Mouse (Mus musculus): Measurements from ENCODE around the gene Tnfsf11.

Tnfsf11 gene

DNA sequence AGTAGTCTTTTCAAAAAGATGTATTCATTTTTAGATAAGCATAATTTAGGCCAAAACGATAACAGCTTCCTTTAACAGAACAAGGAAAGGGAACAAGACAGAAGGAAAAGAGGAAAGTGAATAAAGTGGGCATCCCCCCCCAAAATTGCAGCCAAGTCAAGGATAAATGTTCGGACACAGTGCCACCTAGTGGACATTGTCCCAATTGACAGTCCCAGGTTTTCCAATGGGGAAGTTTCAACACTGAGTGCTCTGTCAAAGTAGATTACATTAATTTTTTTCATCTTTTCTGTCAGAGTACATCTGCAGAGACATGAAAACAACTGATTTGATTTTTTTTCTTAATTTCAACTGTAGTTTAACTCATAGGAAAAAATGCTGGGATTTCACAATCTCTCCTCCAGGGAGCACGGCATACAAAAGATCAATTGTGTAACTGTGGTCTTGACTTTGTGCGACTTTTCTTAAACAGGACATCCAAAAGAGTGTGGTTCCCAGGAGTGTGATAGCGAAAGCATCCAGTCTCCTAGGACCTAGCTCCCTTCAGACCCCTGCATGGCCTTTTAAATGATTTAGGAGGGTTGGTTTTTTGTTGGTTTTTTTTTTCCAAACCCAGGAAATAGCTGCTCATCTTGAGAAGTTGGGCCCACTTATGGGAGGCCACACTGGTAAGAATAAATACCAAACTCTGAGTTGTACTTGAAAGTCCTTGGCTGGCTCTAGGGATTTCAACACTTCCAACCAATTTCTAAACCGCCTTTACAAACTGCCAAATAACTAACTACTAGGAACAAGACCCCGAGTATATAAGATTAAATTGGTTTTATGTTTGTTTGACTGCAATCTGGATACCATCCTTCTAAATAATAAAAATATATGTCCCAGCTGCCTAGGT is 19.7 kb downstream of the Tnfsf11 start:
- peak in 1 of 2 experiments; percentile 56 for DNase-seq (ENCODE audit: low spot score in 2 of 2)

DNA sequence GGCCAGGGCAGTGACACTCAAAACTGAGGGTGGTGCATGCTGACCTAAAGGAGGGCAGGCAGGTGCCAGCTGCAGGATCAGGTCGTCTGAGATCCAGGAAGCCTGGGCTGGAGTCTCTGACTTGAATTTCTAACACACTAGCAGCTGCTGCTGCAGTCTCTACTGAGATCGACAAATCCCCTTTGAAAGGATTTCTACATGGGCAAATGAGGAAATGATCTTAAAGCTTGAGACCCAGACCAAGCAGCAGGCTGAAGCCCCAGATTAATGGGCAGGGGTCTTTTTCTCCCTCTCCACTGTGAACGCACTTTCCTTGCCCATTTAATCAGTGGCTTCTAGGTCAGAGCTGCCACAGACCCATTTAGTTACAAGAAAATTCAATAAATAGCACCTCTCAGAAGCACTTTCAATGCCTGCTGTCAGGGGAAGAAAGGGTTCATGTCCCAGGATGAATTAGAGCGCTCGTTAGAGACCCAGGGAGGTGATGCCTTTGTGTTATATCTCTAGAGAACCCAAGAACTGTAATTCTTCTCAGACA is 21.8 kb downstream of the Tnfsf11 start:
- no peak for DNase-seq (ENCODE audit: low spot score in 2 of 2)

DNA sequence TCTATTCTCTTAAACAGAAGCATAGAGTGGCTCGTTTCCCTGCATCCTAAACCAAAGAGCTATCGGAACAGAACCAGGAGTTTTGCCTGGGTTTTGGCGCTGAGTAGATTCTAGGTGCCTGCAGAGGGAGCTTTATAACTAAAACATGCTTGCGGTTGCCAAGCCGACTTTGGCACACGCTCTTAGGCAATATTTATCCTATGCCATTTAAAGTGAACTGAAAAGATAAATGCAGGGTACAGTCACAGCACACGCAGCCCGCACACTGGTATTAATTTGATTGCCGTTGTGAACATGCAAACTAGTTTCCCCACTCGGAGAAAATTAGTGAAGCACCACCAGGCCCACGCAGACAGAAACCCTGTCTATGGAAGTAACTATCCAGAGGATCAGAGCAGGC is 25.4 kb downstream of the Tnfsf11 start:
- DNase-seq (ENCODE audit: low spot score in 2 of 2): peak in 1 of 2 experiments; percentile 23

DNA sequence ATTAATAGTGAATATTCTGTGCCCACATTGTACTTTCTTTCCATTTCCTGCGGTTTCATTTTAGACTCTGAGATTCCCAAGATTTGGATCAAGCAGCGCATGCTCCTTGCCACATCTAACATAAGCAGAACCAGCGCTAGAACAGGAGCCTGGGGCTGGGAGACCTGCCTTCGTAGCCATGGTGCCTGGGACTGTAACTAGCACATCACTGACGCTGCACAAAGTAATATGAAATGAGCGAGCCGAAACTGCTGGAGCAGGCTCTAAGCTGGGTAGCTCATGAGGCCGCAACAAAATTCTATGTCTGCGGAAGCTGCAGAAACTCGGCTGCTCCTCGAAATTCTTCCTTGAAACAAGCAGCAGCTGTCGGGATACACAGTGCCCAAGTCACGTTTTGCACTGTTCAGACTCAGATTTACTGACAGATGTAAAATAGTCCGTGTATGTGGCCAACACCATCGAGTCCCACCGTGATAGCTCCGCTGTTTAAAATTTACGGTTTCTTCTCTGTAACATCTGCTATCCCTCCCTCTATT is 31.4 kb downstream of the Tnfsf11 start:
- DNase-seq (ENCODE audit: low spot score in 2 of 2): peak in 1 of 2 experiments; percentile 35

DNA sequence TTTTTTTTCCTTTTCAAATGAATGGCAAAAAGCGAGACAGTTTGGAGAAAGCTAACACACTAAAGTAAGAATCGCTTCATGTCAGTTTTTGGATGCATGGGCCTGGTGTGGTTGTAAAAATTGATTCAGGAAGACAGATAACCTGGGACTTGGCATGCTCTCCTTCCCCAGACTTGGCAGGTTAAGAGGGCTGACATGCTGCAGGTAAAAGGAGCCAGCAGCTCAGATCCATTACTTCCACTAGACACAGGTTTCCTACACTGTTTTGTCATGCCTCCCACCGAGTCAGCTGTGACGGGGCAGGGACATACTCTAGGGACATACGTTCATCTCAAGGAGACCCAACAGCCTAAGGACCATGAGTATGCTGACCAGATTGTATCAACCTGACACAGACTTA is 33.0 kb downstream of the Tnfsf11 start:
- no peak for DNase-seq (ENCODE audit: low spot score in 2 of 2)

DNA sequence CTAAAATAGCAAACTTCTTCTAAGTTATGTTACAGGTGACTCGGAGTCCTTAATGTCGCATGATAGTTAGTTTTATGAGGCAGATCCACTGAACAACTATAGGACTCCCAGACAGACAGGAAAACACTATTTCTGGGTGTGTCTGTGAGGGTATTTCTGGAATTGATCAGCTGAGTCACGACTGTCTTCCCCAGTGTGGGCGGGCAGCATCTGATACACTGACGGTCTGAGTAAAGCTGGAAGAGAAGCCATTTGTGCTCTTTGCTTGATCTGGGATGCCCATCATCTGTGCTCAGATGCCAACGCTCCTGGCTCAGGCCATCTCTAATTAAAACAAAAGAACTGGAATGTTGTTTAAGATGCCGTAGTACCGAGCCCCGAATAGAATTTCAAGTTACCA is 33.7 kb downstream of the Tnfsf11 start:
- peak in 1 of 2 experiments; percentile 32 for DNase-seq (ENCODE audit: low spot score in 2 of 2)

DNA sequence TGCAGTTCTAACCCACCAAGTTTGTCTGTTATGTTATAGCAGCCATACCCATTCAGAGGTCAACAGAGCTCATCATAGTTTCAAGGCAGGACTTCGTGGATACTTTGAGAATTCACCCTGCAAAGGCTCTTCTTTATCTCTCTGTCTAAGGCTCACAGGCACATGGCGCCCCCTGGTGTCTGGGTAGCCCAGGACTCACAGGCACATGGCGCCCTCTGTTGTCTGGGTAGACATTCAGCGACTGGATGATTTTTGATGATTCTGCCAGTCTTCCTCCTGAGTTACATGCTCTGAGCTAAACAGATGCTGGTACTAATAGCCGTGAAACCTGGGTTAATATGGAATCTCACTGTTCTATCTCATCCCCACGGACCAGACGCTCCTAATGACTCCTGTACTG is 34.3 kb downstream of the Tnfsf11 start:
- no peak for DNase-seq (ENCODE audit: low spot score in 2 of 2)

DNA sequence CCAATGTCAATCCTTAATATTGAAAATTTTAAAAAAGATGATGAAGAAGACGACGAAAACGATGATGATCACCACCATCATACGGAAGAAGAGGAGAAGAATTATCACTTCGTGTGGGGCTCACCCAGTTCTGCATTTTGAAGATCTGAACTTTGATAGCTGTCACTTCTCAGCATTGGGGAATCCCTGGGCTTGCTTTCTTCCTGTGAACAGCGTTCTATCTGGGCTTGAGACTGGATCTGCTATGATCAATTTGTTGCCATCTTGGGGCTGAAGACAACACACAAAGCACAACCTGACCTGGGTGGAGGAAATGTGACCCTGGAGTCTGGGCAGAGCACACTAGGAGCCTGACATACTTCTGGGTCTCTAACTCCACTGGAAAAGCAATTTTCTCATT is 43.0 kb downstream of the Tnfsf11 start:
- no peak for DNase-seq (ENCODE audit: low spot score in 2 of 2)

DNA sequence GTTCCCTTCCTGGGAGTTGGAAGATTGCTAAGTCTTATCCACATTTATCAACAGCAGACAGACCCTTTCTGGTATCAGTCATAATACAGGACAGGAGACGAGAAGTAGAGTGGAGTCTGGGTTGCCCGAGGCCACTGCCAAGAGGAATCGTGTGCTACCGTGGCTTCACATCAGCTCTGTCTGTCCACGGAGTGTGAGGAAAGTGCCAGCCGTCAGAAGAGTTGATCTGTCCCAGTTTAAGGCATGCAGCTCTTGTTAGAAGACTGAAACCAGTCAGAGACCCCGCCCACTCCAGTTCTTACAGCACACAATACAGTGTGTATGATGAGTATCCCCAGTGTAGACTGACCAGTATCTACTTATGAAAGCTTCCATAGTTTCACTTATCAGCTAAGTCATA is 45.2 kb downstream of the Tnfsf11 start:
- no peak for DNase-seq (ENCODE audit: low spot score in 2 of 2)

DNA sequence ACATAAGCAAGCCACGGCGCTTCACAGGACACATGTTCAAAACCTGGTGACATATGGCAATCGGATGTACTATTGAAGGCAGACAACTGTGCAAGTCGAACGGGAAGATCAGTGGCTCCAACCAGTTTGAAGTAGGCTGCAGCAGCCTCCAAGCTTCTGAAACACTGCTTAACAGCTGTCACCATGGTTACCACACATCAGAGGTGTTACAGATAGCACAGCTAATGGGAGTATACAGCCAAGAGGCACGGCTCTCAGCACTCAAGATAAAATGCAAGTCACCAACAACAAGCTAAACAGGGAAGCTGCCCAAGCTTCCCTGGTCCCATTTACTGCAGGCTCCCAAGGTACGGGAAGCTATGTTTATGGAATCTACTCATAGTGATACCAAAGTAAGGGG is 46.6 kb downstream of the Tnfsf11 start:
- no peak for DNase-seq (ENCODE audit: low spot score in 2 of 2)

DNA sequence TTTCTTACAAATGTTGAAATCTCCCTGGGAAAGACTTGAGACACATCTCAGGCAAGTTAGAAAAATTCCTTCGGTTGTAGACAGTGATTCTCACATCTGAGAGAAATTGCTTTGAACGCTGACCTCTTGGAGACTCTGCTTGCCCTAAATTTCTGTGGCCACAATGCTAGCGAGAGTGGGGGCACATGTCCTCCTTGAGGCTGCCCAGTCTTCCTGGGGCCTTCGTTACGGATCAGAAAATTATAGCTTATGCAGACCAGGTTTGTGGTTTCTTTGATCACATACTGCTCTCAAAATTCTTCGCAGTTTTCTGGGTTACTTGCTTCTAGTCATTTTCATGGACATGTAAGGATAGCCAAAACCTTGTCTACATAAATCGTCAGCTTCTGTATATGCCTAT is 53.8 kb downstream of the Tnfsf11 start:
- no peak for DNase-seq (ENCODE audit: low spot score in 2 of 2)

DNA sequence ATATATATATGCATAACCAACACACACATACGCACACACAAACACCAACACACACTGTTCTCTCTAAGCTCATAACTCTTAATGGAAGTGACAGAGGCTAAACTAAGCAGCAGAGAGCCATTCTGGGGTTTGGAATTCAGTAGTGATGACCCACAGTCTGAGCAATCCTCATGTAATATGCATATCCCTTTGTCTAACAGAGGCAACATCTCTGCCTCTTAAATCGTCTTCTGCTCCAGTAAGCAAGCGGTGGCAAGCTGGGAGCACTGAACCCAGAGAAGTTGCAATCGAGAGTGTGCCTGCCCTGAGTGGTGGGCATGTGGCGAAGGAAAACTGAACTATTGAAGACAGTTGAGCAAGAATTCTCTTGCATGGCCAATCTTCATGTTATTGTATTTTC is 61.2 kb downstream of the Tnfsf11 start:
- no peak for DNase-seq (ENCODE audit: low spot score in 2 of 2)

DNA sequence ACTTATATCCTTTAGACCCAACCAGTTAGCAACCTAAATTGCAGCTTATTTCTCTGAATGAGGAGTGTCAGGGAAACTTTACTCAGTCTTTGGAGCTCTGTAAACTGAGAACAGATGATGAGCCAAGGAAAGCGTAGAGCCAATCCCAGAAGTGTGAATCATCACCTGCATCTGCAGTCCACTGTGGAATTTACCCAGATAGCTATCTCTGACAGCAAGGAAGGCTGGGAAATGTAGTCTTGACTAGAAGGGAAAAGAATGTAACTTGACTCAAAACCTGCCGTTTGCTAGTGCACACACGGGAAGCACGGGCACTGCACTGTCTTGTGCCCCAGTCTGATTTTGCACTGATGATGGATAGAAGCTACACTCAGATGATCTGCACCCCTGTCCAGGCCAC is 63.0 kb downstream of the Tnfsf11 start:
- peak in 1 of 2 experiments; percentile 9 for DNase-seq (ENCODE audit: low spot score in 2 of 2)

DNA sequence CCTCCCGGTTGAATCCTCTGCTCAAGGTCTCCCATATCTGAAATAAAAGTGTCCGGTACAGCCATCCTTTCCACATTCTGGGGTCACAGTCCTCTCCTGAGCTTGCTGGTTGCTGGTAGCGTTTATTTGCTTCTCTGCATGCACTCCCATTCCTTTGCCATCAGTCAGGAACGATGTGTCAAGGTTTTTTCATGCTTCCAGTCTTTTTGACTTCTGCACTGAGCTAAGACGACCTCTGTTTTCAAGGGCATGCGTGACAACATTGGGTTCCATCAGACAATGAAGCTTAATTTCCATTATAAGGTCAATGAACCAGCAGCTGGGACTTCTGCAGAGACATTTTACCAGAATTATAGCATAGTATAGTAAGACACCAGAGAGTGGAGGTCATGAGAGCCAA is 68.5 kb downstream of the Tnfsf11 start:
- no peak for DNase-seq (ENCODE audit: low spot score in 2 of 2)

DNA sequence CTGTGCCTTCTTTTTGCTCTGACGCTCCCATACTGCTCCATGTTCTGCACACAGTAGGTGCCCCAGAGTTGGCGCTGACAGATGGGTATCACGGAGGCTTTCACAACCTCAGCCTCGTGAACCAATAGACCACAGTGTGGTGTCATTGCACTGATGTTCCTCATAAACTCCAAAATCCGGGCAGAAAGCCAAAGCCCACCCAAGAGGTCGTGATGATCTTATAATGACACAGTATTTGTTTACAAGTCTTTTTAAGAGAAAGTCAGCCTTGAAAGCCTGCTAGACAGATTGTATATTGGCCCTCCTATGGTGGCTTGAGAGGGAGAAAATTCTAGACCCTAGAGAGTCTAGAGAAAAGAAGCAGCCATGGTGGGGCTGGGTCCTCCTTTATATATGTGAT is 70.6 kb downstream of the Tnfsf11 start:
- no peak for DNase-seq (ENCODE audit: low spot score in 2 of 2)

DNA sequence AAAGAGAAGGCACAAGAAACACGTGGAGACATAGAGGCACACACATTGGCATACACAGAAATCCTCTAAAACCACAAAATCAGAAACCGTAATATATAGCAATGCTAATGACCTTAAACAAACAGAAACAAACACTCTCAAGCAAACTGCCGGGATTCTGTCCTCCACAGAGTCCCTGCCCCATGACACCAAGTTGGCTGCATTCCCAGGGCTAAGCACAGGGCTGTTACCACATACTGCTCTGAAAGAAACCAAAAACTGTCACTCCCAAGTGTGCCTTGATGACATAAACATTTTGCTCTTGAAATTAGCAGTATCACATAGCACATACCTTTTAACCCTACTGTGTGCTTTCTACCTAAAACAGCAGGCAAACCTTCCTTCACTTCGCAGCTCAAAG is 71.7 kb downstream of the Tnfsf11 start:
- DNase-seq (ENCODE audit: low spot score in 2 of 2): no peak

DNA sequence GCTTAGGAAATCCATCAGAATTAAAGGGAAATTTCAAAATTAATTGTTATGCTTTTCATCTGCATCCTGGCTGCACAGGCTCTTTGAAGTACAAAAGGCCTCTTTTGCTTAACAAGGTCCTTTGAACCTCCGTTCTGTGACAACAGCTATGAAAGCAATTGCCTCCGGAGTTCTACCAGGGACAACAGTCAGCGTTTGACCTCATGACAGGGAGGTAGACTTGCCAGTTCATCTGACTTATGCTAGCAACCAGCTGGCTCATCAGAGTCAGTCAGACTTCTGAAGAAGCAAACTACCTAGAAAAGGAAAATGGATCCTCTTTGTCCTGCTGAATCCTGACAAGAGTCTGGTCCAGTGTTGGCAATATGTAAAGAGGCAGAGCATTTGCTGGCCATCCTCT is 72.5 kb downstream of the Tnfsf11 start:
- no peak for DNase-seq (ENCODE audit: low spot score in 2 of 2)

DNA sequence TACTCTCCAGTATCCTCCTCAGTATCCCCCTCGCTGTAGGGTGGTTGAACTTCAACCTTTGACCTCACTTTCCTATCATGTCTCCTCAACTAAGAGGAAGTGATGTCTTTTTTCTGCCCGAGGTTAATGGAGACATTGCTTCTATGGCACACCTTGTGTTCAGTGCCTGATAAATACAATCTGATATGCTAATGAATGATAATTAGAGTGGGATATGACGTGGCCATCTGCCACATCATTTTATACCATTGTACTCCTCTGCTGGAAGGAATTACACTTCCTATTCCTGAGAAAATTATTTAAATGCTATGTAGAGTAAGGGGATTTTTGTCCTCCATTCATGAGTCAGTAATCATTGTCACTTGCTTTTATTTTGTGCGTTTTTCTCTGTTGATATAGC is 78.8 kb downstream of the Tnfsf11 start:
- no peak for DNase-seq (ENCODE audit: low spot score in 2 of 2)

All from frontal cortex, postnatal 14 days (tissue).